Mouse (Mus musculus): ENCODE measurements at regions not wholly inside any gene's neighbourhood (a gene's known extent, or its start where the extent isn't known, plus 50 kb on each side); places are given as distances from the start of the nearest gene placed in this dataset.

DNA sequence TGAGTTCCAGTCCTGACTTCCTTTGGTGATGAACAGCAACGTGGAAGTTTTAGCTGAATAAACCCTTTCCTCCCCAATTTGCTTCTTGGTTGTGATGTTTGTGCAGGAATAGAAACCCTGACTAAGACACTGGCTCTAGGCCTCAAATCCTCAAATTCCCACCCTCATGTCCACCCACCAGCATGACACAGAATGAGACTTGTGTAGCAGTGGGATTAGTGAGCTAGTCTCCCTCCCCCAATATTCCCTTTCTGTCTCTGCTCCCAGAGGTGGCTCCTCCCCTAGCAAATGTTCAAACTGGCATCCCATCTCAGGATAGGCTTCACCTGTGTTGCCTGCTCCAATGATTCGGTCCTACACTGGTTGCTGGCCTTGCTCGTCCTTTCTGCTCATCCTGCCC lies 94.1 kb upstream of the Myocd start:
- DNase-seq (ENCODE audit: low spot score), result no peak

DNA sequence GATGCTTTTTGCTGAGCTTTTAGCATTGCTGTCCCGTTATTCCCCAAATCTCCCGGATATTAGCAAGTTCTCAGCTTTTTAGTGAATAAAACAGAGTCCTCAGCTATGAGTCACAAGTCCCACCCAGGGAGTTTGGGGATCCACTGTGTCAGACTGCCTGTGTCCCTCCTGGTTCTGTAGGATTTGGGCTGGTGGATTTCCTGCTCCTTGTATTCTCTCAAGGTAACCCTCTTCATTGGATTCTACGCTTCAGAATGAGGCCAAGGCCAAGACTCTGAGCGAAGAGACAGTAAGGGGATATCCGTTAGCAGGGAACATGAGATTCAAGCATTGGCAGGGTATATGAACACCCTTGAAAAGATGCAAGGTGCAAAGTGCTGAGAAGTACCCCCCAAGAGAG lies 90.9 kb upstream of the Myocd start:
- no peak for DNase-seq (ENCODE audit: low spot score)

DNA sequence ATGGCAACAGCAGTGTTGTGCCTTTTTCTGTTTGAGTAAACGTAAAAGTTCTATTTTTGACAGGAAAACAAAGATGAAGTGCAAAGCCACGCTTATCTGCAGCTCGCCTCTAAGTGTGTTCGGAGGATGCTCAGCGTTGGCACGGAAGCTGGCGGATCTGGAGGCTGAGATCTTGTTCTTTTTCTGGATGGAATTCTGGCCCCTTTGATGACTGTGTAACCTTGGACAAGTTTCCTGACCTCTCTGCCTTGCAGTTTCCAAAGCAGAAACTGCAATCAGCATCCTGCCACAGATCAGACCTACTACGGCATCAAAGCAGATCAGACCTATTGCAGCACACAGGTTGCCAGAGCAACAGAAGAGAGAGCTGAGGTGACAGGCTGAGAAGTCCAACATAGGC lies 89.1 kb upstream of the Myocd start:
- DNase-seq (ENCODE audit: low spot score), result no peak

- no peak for DNase-seq (ENCODE audit: low spot score)
Measured at GRCm38 (mm10) chr11:65352516-65352915, 82.7 kb upstream of the Myocd start.

DNA sequence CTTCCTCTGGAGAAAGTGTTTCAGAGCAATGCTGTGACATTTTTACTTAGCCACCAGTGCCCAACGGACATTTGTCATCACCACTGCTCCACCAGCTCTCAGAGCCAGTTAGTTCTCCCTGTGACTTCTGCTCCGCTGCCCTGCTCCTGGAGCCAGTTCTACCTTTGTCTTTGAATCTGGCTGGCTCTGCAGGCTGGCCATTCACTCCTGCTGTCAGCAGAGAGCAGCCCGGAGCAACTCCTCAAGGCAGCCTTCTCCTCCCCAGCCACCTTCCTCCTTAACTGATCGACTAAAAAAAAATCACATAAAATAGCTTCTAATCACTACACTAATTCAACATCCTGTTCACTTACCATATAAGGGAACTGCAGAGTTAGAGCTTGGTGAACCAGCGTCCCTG lies 79.2 kb upstream of the Myocd start:
- DNase-seq (ENCODE audit: low spot score), result no peak

DNA sequence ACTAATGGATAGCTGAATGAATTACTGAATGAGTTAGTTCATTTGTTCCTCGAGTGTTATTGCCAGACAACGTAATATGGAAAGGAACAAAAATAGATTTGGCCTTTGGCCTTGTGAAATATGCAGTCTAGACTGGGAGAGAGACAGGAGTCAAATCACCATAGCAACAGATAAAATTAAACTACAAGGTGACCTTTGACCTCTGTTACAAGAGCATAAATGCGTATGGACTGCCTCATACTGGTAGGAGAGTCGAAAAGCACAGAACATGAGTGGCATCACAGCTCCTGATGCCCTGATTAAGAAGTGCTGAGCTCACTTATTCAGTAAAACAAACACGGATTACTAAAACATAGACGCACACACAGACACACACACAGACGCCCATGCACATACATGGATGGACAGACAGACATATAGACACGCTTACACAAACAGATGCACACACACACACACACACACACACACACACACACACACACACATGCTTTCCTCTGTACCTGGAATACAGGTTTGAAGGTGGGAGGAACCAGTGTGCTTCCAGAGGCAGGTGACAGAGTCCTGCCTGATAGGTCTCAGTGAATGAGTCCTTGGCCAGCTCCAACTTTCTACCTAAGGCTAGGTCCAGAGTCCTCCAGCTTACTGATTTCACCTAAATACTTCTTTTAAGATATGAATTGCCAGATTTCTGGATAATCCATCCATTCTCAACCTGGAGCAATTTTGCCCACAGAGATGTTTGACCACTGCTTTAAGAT lies 72.1 kb upstream of the Myocd start:
- DNase-seq (ENCODE audit: low spot score), result no peak

DNA sequence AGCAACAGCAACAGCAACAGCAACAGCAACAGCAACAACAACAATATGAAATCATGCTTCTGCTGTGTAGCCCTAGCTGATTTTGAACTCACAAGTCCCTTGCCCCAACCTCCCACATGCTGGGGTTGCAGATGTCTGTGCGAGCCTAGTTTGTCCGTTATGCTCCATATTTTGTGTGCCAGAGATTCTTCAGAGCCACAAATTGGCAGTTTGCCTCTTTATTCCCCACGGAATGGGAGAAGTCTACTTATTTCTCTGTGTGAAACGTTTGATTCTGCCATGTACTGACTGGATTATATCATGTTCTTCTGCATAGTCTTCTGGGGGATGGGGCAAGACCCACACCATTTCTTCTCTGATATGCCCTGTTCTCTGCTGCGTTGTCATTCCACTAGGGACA lies 64.5 kb upstream of the Myocd start:
- no peak for DNase-seq (ENCODE audit: low spot score)

DNA sequence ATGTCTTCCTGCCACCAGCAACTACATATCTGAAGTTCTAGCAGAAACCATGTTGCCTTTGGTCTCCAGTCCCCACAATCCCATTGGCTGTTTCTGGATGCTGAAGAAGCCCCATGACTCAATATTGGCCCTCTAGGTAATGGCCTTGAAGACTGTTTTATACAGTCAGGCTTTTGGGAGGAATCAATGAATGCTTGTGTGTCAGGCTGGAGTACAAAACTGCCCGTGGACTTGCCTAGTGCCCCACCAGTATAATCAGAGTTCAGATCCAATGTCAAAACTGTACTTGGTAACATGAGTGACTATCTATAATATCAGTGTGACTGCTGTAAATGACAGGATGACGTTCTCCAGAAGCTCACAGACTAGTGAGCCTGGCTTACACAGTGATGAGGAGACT lies 63.3 kb upstream of the Myocd start:
- no peak for DNase-seq (ENCODE audit: low spot score)

DNA sequence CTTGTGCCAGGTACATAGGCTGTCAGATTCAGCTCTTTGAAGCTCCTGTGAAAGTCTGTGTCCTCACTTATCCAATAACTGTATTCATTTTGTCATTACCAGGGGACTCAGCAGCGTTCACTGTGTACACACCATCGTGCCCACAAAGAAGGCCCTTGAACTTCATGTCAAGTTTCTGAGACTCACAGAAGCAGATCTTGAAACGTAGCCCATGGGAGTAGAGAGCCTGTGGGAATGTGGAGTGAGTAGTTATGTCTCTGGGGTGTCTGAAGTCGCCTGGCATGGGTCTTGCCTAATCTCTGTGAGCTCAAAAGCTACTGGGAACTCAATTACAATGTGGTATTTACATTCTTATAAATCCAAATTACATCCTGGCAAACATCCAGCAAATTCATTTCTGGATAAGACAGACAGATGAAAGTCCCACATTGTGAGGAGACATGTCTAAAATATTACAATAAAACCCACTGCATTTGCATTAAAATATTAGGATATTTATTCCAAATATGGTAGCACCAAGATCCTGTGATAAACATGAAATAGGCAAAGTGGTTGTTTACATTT lies 53.2 kb upstream of the Myocd start:
- DNase-seq (ENCODE audit: low spot score), result no peak

Data from urinary bladder, postnatal 10 days (tissue).